Mouse (Mus musculus): ENCODE data around the gene Slc50a1.

Slc50a1 gene

GRCm38 (mm10) chr3:89231772-89232275 is 38.5 kb downstream of the Slc50a1 start:
- in situ Hi-C loops (cut with MboI, MseI): no loop called here

GRCm38 (mm10) chr3:89231345-89231744 is 39.0 kb downstream of the Slc50a1 start:
- in situ Hi-C loops (cut with MboI, MseI): no loop called here

- in situ Hi-C loops (cut with MboI, MseI): no loop called here
Measured at GRCm38 (mm10) chr3:89230561-89230960, 39.8 kb downstream of the Slc50a1 start.

GRCm38 (mm10) chr3:89229276-89229675 is 41.1 kb downstream of the Slc50a1 start:
- in situ Hi-C loops (cut with MboI, MseI): no loop called here

- in situ Hi-C loops (cut with MboI, MseI): no loop called here
Measured at GRCm38 (mm10) chr3:89228836-89229235, 41.5 kb downstream of the Slc50a1 start, which contains the start of gene Muc1. TSS of gene Muc1 (plus strand) at chr3:89229057.

GRCm38 (mm10) chr3:89228180-89228549 is 42.2 kb downstream of the Slc50a1 start:
- in situ Hi-C loops (cut with MboI, MseI): no loop called here

- in situ Hi-C loops (cut with MboI, MseI): no loop called here
Measured at GRCm38 (mm10) chr3:89227307-89228179, 42.8 kb downstream of the Slc50a1 start.

- in situ Hi-C loops (cut with MboI, MseI): no loop called here
Measured at GRCm38 (mm10) chr3:89226900-89227299, 43.5 kb downstream of the Slc50a1 start, which contains the start of gene Mtx1. TSS of gene Mtx1 (minus strand) at chr3:89227088.

- in situ Hi-C loops (cut with MboI, MseI): no loop called here
Measured at GRCm38 (mm10) chr3:89226361-89226760, 44.0 kb downstream of the Slc50a1 start.

- in situ Hi-C loops (cut with MboI, MseI): no loop called here
Measured at GRCm38 (mm10) chr3:89225918-89226317, 44.5 kb downstream of the Slc50a1 start.

- in situ Hi-C loops (cut with MboI, MseI): no loop called here
Measured at GRCm38 (mm10) chr3:89225321-89225815, 45.0 kb downstream of the Slc50a1 start.

- in situ Hi-C loops (cut with MboI, MseI): no loop called here
Measured at GRCm38 (mm10) chr3:89224796-89225195, 45.6 kb downstream of the Slc50a1 start.

- in situ Hi-C loops (cut with MboI, MseI): no loop called here
Measured at GRCm38 (mm10) chr3:89221167-89221566, 49.2 kb downstream of the Slc50a1 start.

GRCm38 (mm10) chr3:89219546-89219945 is 50.8 kb downstream of the Slc50a1 start:
- in situ Hi-C loops (cut with MboI, MseI): no loop called here

GRCm38 (mm10) chr3:89218271-89218670 is 52.1 kb downstream of the Slc50a1 start:
- in situ Hi-C loops (cut with MboI, MseI): no loop called here

Data from T-helper 2 cell (primary cell).